Mouse (Mus musculus) adrenal gland, postnatal 14 days (tissue): ENCODE data around the gene Tgfb2. TPM values are rescaled to one million over a fixed set of nuclear protein-coding genes. Genes with fewer than 3 reads are reported as not detected.

Experiments
- DNase-seq: peaks from one replicate; pipeline ENCODE4 v3.0.0; 2021; ENCODE audit warnings: mixed read lengths
- total RNA-seq: library from RNA; stranded (reverse); gene quantifications from 2 replicates; pipeline ENCODE4 v1.2.3, GENCODE M21; 2021

Gene Tgfb2
- total RNA-seq, 1 experiment from 2014 or later, result 3.1 TPM

- no peak for DNase-seq
Measured at GRCm38 (mm10) chr1:186582113-186582512, 123.7 kb downstream of the Tgfb2 start.

- no peak for DNase-seq
Measured at GRCm38 (mm10) chr1:186581666-186582065, 124.1 kb downstream of the Tgfb2 start.

GRCm38 (mm10) chr1:186581114-186581513 is 124.7 kb downstream of the Tgfb2 start:
- DNase-seq, result no peak

GRCm38 (mm10) chr1:186577302-186577701 is 128.5 kb downstream of the Tgfb2 start:
- no peak for DNase-seq

- DNase-seq, result no peak
Measured at GRCm38 (mm10) chr1:186575629-186576028, 130.2 kb downstream of the Tgfb2 start.

GRCm38 (mm10) chr1:186575074-186575473 is 130.7 kb downstream of the Tgfb2 start:
- DNase-seq, result no peak

Other genes starting within 250 kb of the Tgfb2 start
- 26.9 and 31.7 TPM in 2 replicates for gene Rrp15, start 43.4 kb upstream of the Tgfb2 start, total RNA-seq